Mouse (Mus musculus): Measurements from ENCODE around the gene Best2. TPM values are rescaled to one million over a fixed set of nuclear protein-coding genes. Genes with fewer than 3 reads are reported as not detected.

The Best2 gene
- polyA plus RNA-seq, 1 experiment from 2014 or later, result not detected

DNA sequence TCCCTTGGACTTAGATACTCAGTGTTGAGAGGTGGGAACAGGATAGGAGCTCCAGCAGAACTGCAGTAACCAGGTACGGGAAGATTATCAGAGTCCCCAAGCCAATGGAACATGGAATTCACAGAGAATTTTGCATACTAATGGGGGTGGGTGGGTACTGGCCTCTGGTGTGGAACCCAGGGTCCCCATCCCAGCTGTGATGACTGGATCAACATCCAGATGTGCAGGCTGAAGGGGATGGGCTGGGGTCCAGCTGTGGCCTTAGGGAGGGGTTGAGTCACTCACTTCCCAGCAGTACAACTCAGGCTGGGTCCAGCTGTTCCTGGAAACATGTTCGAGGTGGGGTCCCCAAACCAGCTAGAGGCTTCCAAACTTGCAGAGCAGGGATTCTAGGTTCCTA is 26.4 kb downstream of the Best2 start:
- 66% methylated on average over 2 of the region's 2 CpGs for WGBS

DNA sequence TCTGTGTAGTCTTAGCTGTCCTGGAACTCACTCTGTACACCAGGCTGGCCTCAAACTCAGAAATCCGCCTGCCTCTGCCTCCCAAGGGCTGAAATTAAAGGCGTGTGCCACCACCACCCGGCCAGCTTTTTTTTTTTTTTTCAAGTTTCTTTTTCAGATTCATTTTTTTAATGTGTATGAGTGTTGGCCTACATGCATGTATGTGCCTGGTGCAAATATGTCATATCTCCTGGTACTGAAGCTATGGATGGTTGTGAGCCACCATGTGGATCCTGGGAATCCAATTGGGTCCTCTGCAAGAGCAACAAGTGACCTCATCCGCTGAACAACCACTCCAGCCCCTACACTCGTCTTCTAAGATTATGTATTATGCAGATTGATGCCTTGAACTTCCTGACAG is 26.9 kb downstream of the Best2 start:
- Histone ChIP-seq H3K9me3 (no peaks in the 10 kb centered on the region), H3K4me3 (no peak overlapping the region), H3K4me1 (peaks cover 38% of the 10 kb centered on the region), H3K27me3 (peaks cover 16% of the 10 kb centered on the region), H3K27ac (no peak overlapping the region), H3K4me2 (replicated peaks) (no peak overlapping the region), H3K36me3 (no peaks in the 10 kb centered on the region), H3K9ac (no peak overlapping the region)
- WGBS, result 89% methylated on average over 5 of the region's 5 CpGs
- ATAC-seq (ENCODE audit: low FRiP score, low read depth), result no peak

More for the DNA sequence above, 26.4 kb downstream of the Best2 start:
- Histone ChIP-seq H3K4me1 (peaks cover 38% of the 10 kb centered on the region), H3K36me3 (no peaks in the 10 kb centered on the region), H3K4me3 (no peak overlapping the region), H3K27ac (no peak overlapping the region), H3K9me3 (no peaks in the 10 kb centered on the region), H3K9ac (no peak overlapping the region), H3K4me2 (replicated peaks) (no peak overlapping the region), H3K27me3 (peaks cover 16% of the 10 kb centered on the region)
- no peak for ATAC-seq (ENCODE audit: low FRiP score, low read depth)

DNA sequence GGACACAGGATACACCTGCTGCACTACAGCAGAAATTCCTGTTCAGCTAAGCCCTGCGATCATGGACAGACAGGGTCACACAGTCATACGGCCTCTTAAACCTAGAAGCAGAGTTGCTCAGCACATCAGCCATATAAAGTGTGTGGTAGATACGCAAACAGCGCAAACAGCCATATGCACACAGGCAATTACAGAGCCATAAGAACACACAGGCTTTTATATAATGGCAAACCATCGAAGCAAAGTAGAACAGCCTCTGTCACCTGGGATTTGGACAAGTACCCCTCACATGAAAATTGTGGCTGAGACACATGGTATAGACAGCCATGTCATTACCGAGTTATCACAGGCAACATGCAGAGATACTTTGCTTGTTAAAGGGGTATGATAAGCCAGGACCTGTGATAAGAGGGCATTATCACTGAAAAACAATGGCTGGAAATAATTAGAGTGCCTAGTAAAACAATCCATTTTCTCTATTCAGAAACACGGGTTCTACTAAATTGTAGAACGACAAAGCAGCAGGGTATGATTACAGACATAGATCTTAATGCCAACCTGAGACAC is 27.9 kb downstream of the Best2 start:
- H3K4me1 ChIP-seq, result peaks cover 47% of the 10 kb centered on the region
- H3K9ac ChIP-seq, result no peak overlapping the region
- H3K27ac ChIP-seq, result no peak overlapping the region

DNA sequence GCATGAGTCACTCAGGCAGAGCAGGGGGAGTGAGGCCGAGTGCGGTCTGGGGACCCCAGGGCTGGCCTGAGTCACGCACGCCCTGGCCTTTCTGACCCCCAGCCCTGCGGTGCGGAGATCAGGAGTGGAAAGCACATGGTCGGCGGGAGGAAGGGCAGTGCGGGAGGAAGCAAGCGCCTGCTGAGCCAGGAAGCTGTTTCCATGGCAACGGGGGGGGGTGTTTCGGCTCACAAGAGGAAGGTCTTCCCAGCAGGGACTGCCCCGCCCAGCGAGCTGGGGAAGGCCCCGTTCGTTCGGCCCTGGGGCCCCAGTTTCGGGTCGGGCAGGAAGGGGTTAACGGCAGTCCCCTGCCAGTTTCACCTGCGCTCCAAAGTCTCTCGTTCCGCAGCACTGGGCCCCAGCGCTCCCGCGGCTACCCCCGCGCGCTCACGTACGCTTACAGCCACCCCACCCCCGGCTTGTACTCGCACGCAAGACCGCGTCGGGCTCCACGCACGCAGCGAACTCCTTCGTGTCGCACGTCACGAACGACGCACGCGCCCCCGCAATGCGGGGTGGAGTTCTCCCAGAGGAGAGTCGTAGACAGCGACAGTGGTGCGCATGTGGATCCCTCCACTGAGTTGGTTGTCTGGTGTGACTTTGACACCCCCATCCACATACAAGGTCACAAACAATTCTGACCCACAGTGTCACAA is 28.5 kb downstream of the Best2 start:
- Histone ChIP-seq H3K36me3 (no peaks in the 10 kb centered on the region), H3K4me2 (replicated peaks) (peak overlapping the region; percentile 94), H3K27me3 (peaks cover 16% of the 10 kb centered on the region), H3K9ac (peak overlapping the region; percentile 66), H3K9me3 (no peaks in the 10 kb centered on the region), H3K4me3 (peak overlapping the region; percentile 50), H3K4me1 (peaks cover 47% of the 10 kb centered on the region), H3K27ac (no peak overlapping the region; the same call in 1 of the 2 replicates)
- under 1% methylated on average over 53 of the region's 53 CpGs for WGBS
- ATAC-seq (ENCODE audit: low FRiP score, low read depth), result no peak

More for the DNA sequence above, 27.9 kb downstream of the Best2 start:
- H3K27me3 ChIP-seq, result peaks cover 16% of the 10 kb centered on the region
- no peak for ATAC-seq (ENCODE audit: low FRiP score, low read depth)
- no peaks in the 10 kb centered on the region for H3K9me3 ChIP-seq
- peak overlapping the region; percentile 94 for H3K4me2 ChIP-seq (replicated peaks)
- WGBS, result 28% methylated on average over 8 of the region's 8 CpGs
- no peaks in the 10 kb centered on the region for H3K36me3 ChIP-seq
- H3K4me3 ChIP-seq, result peak overlapping the region; percentile 50

DNA sequence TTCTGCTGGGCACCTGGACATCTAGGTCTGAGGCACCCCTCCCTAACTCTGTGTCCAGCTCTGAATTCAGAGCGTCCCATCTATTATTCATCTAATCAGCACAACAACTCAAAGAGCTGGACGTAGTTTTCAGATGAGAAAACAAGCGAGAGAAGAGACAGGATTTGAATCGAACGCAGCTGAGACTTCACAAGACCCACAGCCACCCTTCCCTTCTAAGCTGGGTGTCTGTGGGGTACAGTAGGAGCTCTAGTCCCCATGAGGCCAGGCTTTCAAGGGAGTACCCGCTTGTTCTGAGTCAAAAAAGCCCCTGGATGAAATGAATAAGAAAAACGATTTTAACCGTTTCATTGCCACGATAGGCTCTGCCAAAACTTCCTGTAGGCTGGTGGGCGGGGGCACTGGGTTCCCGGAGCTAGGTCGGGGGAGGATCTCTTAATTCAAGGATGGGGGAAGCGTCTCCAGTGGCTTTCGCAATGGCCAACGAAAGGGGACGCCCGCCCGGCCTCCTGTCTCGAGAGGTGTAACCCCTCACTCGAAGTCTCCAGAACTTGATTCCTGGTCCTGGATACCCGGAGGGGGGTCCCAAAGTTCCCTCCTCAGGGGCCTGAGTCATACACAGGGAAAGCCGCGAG is 29.2 kb downstream of the Best2 start:
- Histone ChIP-seq H3K27me3 (peaks cover 16% of the 10 kb centered on the region), H3K4me2 (replicated peaks) (peak overlapping the region; percentile 94), H3K4me1 (peaks cover 52% of the 10 kb centered on the region), H3K9ac (peak overlapping the region; percentile 66), H3K9me3 (no peaks in the 10 kb centered on the region), H3K27ac (peak overlapping the region; percentile 29; the same call in 1 of the 2 replicates), H3K4me3 (peak overlapping the region; percentile 50), H3K36me3 (no peaks in the 10 kb centered on the region)
- WGBS, result 2% methylated on average over 23 of the region's 23 CpGs
- no peak for ATAC-seq (ENCODE audit: low FRiP score, low read depth)

DNA sequence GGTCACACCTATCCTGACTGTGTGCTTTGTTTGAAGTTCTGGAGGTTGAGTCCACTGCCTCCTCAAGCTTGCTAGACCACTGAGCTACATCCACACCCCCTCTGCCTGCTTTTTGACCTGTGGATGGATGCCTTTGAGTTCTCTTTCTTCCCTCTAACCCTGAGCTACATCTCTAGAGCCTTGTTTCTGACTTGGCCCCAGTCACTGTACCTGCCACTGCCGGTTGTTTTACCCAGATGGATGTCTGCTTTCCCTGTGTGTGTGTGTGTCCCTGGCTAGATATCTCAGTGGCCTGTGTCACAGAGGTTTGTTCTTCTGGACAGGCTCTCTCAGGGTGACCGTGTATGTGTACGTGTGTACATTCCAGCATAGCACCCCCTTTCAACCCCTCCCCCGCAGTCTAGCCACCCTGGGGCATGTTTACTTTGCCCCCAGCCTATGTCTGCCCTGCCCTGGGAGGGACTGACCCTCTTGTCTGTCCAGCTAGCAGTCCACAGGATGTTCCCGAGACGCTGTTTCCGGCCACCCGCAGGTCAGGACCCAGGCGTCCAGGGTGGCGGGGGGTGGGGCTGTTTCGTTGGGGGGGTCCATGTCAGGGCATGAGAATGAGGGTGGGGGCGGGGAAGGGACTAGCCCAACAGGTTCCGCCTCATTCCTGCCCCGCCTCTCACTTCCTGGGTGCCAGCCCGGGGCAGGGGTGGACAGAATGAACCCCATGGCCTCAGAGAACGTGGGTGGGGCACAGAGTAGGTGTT is 29.9 kb downstream of the Best2 start:
- peaks cover 16% of the 10 kb centered on the region for H3K27me3 ChIP-seq
- H3K9ac ChIP-seq, result peak overlapping the region; percentile 66
- 9% methylated on average over 16 of the region's 16 CpGs for WGBS
- no peaks in the 10 kb centered on the region for H3K9me3 ChIP-seq
- H3K36me3 ChIP-seq, result no peaks in the 10 kb centered on the region
- no peak for ATAC-seq (ENCODE audit: low FRiP score, low read depth)
- no peak overlapping the region; the same call in 1 of the 2 replicates for H3K27ac ChIP-seq
- H3K4me1 ChIP-seq, result peaks cover 56% of the 10 kb centered on the region
- H3K4me2 ChIP-seq (replicated peaks), result peak overlapping the region; percentile 94
- peak overlapping the region; percentile 50; the same call in 1 of the 2 replicates for H3K4me3 ChIP-seq

DNA sequence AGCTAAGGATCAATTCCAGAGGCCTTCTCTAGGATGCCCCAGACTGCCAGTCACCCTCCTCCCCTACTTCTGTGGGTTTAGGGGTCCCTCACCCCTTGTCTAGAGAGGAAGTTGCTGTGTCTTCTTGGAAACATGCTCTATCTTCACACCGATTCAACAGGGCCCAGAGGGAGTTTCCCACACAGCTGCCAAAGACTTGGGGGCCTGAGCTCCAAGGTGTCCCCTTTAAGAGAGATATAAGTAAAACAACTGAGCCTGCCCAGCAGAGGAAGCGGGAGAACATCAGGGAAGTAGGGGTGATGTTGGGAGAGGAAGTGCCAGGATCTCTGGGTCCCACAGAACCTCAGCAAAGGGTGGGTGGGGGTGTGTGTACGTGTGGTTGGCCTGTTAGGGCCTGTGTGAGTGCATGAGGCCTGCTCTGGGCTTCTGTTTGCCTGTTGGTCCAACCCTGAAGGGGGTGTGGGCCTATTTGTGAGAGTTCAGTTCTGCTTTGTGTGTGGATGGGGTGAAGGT is 31.8 kb downstream of the Best2 start:
- Histone ChIP-seq H3K4me2 (replicated peaks) (peak overlapping the region; percentile 10; the same call in 1 of the 2 replicates), H3K27me3 (peaks cover 29% of the 10 kb centered on the region), H3K27ac (no peak overlapping the region), H3K36me3 (no peaks in the 10 kb centered on the region), H3K9me3 (no peaks in the 10 kb centered on the region), H3K4me1 (peaks cover 69% of the 10 kb centered on the region), H3K4me3 (no peak overlapping the region), H3K9ac (no peak overlapping the region)
- no peak for ATAC-seq (ENCODE audit: low FRiP score, low read depth)
- 70% methylated on average over 3 of the region's 3 CpGs for WGBS

DNA sequence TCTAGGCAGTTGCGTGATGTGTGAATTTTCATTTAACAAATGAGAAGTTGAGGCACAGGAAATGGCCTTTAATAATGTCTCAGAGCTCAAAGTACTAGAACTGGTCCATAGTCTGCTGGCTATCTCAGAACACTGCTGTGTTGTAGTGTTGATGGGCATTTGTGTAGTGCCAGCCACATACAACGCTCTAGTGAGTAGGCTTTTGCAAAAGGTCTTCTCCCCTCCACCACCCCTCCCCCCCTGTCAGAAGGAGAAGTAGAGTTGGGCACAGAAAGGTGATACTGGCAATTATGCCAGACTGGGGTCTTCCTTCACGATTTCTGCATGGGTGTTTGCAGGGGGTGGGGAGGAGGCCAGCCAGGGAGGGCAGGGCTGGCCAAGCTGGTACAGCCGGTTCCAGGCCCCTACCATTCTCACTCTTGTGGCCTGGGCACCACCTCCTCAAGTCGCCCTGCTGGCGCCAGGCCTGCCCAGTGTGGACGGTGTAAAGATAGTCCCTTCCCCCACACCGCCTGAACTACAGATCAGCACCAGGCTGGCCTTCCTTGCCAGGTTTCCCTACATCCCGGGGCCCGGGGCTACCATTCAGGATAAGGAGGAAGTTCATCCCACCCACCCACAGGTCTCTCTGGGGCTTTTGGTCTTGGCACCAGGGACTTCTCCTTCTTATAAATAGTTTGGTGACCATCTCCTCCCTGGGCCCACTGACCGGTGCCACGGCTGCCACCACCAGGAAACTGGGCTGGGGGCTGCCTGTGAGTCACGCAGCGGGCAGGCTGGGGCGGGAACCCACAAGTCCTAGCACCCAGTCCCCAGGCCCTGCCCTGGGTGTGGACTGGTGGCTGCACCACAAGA is 32.5 kb downstream of the Best2 start:
- H3K36me3 ChIP-seq, result no peaks in the 10 kb centered on the region
- H3K9me3 ChIP-seq, result no peaks in the 10 kb centered on the region
- 79% methylated on average over 15 of the region's 15 CpGs for WGBS
- ATAC-seq (ENCODE audit: low FRiP score, low read depth), result no peak
- peak overlapping the region; percentile 10; the same call in 1 of the 2 replicates for H3K4me2 ChIP-seq (replicated peaks)
- H3K27me3 ChIP-seq, result peaks cover 32% of the 10 kb centered on the region
- no peak overlapping the region for H3K4me3 ChIP-seq
- no peak overlapping the region for H3K9ac ChIP-seq
- H3K4me1 ChIP-seq, result peaks cover 76% of the 10 kb centered on the region
- no peak overlapping the region for H3K27ac ChIP-seq

DNA sequence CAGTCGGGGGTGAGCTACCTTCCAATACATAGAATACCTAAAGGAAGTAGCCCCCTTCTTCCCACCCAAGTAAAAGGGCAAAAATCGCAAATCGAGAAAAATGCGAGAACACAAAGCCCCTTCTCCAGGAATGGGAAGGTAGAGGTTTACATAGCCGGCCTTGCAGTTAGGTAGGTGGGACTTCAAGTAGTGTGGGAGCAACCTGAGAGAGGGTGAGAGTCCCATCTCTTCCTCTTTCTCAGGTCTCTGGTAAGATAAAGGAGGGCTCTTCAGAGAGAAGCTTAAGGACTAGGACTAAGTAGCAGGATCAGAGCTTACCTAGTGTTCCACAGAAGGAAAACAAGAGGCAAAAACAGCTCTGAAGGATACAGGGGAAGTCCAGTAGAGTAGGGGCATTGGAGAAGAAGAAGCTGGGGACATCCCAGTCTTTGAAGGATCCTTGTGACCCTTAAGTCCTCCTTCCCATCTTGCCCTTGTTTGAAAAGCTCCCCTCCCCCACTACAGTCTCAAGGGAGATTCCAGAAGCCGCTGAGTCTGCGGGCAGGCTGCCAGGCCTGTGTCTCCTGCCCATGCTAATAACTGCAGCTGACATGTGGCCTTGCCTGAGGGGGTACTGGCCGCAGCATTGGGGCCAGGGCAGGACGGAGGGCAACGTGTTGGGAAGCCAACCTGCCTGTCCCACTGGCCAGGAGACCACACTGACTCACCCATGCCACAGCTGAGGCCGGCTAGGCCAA is 33.5 kb downstream of the Best2 start:
- Histone ChIP-seq H3K27ac (peak overlapping the region; percentile 48), H3K27me3 (peaks cover 27% of the 10 kb centered on the region), H3K4me1 (peaks cover 80% of the 10 kb centered on the region), H3K9ac (no peak overlapping the region), H3K36me3 (no peaks in the 10 kb centered on the region), H3K4me2 (replicated peaks) (peak overlapping the region; percentile 98), H3K4me3 (peak overlapping the region; percentile 59; the same call in 1 of the 2 replicates), H3K9me3 (no peaks in the 10 kb centered on the region)
- WGBS, result 28% methylated on average over 11 of the region's 11 CpGs
- no peak for ATAC-seq (ENCODE audit: low FRiP score, low read depth)

DNA sequence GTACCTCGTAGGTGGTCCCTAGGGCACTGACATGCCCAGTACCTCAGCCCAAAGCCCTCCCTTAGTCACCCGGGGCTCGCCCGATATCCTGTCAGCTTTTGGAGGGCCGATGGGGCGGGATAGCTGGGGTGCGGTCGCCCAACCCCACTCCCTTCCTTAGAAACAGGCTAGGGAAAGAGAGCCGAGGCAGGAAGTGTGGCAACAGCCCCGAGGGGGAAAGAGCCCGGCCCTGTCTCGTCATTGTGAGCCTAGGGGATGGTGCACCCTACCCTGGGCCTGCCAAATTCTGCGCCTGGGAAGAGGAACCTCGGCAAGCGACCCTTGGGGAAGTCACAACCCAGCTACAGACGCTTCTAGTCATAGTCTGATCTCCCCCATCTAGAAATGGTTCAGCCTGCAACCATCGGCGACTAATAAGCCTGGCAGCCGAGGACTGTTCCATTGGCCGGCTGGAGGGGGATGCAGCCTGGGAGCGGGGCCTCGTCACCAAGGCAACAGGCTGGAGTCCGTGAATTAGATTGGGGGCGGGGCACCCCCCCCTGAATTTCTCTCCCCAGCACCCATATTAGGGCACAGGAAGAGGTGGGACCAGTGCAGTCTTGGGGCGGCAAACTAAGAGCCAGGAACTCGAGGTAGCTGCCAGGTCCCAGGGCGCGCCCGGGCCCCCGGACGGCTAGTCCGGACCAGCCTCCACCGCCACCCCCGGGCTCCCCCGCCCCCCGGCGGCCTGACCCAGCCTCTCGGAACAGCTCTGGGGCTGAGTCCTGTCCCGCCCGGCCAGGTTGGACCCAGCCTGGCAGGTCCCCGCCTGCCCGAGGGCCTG is 34.5 kb downstream of the Best2 start:
- no peak overlapping the region; the same call in 1 of the 2 replicates for H3K27ac ChIP-seq
- 4% methylated on average over 42 of the region's 42 CpGs for WGBS
- ATAC-seq (ENCODE audit: low FRiP score, low read depth), result peak; percentile 48
- peak overlapping the region; percentile 57 for H3K9ac ChIP-seq
- no peaks in the 10 kb centered on the region for H3K9me3 ChIP-seq
- H3K4me3 ChIP-seq, result peak overlapping the region; percentile 59
- H3K27me3 ChIP-seq, result peaks cover 27% of the 10 kb centered on the region
- H3K36me3 ChIP-seq, result peaks cover 1% of the 10 kb centered on the region; the same call in 1 of the 2 replicates
- H3K4me1 ChIP-seq, result peaks cover 79% of the 10 kb centered on the region
- peak overlapping the region; percentile 98 for H3K4me2 ChIP-seq (replicated peaks)

Data from limb, embryonic 13.5 days (tissue).